Mouse (Mus musculus): Measurements from ENCODE around the gene Zfp46.
A peak's percentile ranks its signal among the peaks of the same experiment; 100 is the strongest.

Zfp46 gene

DNA sequence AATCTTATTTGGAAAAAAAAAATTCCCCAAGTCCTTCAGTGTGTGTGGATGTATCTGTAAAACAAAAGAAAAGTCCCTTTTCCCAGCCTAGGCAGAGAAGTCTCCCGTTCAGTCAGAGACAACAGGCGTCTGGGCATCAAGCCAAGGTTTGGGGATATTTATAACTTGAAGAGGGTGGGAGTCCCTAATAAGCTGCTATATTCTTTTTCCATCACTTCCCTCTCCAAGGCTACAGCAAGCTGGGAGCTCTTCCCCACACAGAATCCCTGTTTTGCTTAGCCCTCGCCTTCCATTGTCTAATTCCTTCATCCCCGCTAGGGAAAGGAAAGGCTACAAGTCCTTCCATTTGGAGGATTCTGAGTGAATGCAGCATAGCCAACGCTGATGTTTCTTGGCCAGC, at the start of gene Zfp46:
Zfp46 (plus strand) TSS at position 229 of the 400 bp plus-strand sequence.
- no peak for DNase-seq (ENCODE audit: low spot score in 2 of 2)

DNA sequence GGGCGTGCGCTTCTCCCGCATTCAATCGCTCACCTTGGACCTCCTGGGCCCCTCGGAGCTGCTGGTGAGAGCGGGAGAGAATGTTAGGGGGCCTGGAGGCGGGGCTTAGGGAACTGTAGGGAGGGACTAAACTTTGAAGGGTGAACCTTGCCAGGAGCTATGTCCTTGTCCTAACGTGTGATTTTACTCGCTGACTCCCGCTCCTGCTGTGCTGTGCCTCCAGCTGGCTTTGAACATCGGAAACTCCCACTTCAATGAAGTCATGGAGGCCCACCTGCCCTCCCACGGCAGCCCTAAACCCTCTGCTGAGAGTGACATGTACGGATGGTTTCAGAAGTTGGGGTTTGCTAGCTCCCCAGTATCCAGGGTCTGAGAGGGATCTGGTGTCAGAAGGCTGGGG, 45.8 kb upstream of the Zfp46 start:
- DNase-seq (ENCODE audit: low spot score in 2 of 2) = no peak

DNA sequence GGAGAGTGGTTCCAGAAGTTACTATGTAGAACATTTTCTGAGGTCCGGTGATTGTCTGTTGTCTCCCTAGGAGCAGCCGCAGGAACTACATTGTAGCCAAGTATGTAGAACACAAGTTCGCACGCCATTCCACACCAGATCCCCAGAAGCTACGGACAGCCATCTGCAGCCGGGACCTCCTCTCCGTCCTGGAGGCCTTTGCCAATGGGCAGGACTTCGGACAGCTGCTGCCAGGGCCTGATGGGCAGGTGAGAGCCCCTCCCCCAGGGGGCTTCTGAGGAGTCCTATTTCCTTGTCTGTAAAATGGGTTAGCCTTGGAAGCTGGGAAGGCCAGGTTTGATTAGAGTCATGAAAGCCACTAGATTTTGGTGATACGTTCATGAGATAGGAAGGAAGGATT, 45.4 kb upstream of the Zfp46 start:
- DNase-seq (ENCODE audit: low spot score in 2 of 2) = no peak

DNA sequence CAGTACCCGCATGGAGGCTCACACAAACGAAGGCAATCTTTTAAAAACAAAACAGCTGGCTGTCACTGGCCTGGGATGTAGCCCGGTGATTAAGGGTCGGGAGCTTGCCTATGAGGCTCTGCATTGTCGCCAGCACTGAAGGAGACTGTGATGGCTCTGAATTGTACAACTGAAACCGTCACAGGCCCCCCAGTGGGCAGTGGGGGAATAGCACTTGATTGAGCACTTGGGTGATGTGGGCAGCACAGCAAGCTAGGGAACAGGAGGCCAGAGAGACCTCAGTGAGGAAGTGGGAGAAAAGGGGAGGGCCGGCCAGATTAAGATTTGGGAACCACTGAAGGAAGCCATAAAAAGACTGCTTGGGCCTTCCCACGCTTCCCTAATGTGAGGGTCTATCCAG, 44.9 kb upstream of the Zfp46 start:
- DNase-seq (ENCODE audit: low spot score in 2 of 2) = peak; percentile 62 to 78

DNA sequence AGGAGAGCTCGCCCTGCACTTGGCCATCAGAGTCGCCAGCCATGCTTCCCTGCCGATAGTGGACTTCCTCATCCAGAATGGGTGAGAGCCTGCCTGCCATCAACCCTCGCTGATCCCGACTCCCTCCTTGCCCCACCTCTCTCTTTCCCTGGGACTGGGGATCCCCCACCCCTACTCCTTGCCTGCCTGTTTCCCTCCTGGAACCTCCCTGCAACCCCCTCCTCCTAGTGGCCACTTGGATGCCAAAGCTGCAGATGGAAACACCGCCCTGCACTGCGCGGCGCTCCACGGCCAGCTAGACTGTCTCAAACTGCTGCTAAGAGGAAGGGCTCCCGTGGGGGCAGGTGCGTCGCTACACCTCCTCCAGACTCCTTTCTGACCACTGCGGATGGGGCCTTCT, 44.4 kb upstream of the Zfp46 start:
- no peak for DNase-seq (ENCODE audit: low spot score in 2 of 2)

DNA sequence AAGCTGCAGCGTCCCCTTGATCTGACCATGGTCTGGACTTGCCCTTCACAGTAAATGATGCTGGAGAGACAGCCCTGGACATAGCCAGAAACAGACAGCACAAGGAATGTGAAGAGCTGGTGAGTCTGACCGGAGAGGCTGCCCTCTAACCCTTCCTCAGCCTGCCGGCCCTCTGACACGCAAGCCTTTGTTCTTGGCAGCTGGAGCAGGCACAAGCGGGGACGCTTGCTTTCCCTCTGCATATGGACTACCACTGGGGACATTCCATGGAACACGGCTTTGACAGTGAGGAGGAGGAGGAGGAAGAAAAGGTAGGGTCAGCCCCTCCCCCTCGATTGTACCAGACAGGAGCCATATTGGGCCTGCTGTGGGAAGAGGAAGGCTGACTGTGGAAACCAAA, 43.5 kb upstream of the Zfp46 start:
- no peak for DNase-seq (ENCODE audit: low spot score in 2 of 2)

DNA sequence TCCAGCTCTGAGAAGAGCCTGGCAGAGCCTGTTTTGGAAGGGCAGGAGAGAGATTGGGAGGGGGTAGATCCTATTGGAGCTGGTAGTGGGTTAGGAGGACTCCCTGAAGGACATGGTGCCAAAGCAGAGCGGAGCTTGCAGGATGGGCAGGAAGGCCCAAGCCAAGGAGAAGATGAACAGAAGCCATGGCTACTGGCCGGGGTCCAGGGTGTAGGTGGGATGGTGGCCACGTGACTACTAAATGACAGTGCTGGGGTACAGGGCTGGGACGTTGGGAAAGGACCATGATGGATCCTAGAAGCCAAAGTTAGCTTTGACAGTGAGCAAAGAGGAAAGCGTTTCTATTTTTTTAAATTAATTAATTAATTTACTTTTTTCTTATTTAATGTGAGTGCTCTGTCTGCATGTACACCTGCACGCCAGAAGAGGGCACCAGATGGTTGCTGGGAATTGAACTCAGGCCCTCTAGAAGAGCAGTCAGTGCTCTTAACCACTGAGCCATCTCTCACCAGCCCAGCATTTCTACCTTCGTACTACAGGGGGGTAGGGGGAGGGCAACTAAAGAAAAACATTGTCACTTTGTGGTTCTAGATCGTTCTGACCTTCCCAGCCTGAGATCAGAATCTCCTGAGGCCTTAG, 42.3 kb upstream of the Zfp46 start:
- no peak for DNase-seq (ENCODE audit: low spot score in 2 of 2)

DNA sequence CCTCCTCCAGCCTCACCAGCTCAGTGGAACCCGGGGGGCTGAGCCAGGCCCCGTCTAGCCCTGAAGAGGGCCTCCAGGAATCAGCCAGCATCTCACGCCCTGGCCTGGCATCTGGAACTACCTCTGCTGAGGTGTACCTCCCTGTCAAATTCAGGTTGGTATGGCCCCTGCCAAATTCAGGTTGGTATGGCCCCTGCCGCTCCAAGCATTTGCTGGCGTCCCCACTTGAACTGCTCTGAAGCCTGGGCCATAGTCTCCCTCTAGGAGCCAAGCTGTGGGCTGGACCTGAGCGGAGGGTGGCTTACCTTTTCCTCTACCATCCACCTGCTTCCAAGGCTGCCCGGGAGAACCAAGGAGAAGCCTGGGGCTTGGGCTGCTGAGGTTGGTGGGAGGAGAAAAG, 41.8 kb upstream of the Zfp46 start:
- DNase-seq (ENCODE audit: low spot score in 2 of 2) = no peak

DNA sequence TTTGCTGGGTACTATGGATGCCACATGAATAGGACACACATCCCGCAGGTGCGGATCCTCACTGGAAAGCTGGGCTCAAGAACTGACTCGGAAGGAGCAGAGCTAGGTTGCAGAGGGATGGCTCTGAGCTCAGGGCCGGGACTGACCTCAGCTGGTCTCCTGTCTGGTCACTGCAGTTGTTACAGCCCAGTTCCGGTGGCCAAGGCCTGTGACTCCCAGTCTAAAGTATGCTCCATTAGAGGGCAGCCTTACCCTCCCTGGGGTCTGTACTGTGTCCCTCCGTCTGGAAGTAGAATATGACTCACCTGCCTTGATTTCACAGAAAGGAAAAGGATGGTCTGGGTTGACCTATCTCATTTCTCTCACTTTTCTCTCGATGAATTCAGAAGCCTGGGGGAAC, 40.3 kb upstream of the Zfp46 start:
- DNase-seq (ENCODE audit: low spot score in 2 of 2) = no peak

DNA sequence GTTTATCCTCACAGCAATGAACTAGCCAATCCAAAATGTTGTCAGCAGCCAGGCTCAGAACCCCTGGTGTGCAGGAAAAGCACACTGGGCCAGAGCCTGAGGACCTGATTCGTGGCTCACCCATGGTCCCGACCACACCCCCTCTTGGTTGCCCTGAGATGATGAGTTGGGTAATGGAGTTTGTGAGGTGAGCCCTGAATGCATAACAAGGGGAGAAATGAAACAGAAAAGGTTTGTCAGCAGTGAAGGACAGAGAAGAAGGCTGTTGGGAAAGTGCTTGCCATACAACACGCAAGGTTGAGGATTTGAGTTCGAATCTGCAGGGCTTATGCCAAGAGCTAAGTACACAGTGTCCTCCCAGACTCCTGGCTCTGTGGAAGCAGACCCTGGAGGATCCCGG, 38.8 kb upstream of the Zfp46 start:
- no peak for DNase-seq (ENCODE audit: low spot score in 2 of 2)

DNA sequence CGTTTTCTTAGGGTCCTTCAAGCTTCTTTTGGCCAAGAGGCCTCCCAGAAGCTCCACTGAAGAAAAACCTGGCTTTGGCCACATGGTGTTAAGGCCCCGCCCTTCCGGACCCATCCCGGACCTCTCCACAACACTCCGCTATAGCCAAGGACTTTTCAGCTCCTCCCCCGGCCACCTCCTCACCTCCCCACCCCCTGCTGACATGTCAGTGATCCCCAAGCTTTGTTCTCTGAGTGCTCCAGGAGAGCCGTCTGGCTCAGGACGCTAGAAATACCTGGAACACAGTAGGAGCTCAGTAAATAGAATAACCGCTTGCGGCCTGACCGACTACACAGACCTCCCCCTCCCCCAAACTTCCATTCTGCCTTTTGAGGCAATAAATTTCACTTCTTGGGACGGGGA, 37.9 kb upstream of the Zfp46 start:
- DNase-seq (ENCODE audit: low spot score in 2 of 2) = no peak

DNA sequence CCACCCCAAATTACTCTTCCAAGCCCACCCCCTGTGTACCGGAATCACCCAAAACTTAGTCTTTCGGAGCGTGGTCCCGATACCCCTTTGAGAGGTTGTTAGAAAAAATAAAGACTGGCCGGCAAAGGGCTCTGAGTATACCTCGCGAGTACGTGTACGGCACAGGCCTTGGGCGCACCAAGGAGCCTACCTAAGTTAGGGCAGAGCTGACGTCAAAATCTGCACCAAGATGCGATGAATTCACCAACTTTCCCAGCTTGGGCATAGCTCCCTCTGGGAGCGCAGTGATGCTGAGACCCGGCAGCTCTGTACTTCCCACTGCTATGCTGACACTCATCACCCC, 37.1 kb upstream of the Zfp46 start:
- DNase-seq (ENCODE audit: low spot score in 2 of 2) = no peak

DNA sequence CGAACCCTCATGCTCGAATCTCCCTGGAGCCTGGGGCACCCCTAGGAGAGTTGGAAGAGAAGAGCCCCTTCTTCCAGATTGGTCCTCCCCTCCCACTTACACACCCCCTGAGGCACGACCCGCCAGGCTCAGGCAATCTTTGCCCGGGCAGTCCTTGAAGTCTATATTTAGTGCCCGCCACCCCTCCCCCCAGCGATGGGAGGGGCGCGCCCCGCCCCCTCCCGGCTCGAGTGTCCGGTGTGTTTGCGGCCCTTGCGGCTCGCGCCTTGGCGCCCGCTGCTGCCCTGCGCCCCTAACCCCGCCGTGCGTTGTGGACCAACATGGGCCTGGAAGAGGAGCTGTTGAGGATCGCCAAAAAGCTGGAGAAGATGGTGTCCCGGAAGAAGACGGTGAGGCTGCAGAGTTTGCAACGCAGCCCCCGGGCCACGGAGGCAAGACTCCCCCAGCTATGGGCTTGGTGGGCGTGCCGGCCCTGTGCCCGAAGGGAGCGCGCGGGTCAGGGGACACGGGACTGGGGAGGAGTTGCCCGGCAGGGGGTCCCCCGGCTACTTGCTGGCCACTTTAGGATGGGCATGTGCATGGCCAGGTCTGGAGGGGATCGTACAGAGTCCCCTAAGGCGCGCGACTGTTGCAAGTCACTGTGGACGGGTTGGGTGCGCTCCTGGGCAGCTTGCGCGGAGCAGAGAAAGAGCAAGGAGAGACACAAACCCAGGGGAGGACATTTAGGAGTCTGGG, 36.6 kb upstream of the Zfp46 start, which contains the start of gene Tcea3:
Tcea3 (plus strand) TSS at position 1 of the 735 bp plus-strand sequence.
- DNase-seq (ENCODE audit: low spot score in 2 of 2) = no peak

DNA sequence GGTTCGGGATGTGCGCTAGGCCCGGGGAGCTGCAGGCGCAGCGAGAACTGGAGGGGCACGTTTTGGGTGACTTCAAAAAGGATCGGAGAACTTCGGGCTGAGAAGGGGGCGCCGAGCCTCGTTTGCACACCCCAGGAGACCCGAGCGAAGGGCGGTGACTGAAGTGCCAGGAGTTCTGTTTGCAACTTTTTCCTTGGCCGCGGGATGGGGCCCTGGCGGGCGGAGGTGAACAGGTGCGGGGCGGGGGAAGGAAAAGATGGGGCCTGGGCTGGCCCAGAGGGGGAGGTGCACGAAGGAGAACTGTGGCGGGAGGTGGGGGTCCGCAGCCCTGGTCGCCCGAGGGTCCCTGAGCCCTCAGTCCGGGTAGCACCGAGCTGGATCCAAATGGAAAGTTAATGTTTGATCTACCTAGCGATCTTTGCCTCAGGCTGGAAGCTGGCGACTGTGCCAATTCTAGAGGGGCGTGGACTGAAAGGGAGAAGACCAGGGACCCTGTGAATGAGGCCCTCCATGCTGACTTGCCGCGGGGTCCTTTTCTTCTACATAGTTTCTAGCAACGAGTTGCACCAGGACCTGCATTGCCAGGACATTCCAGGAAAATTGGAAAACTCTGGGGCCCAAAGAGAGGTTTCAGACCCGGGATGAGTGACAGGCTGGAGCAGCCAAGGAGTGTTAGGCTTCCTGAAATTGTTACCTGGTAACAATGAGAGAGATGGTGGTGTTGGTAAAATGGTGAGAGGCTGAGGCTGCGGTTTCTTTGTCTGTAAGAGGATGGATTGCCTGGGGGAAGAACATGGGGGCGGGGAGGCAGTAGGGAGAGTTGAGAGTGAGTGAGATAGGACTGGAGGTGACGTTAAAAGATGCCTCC, 35.8 kb upstream of the Zfp46 start:
- no peak for DNase-seq (ENCODE audit: low spot score in 2 of 2)

DNA sequence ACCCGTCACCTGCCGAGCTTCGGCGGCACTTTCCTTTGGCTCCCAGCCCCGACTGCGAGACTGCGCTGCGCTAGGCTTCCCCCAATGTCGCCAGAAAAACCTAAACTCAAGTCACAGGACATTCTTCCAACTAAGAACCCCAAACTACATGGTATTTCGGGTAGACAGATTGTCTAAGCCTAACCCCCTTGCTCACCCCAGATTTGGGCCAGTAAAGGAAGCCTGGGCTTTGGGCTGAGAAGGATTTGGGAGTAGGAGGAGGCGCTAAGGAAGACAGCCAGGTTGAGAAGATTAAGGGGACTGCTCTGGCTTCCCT, 35.2 kb upstream of the Zfp46 start:
- no peak for DNase-seq (ENCODE audit: low spot score in 2 of 2)

DNA sequence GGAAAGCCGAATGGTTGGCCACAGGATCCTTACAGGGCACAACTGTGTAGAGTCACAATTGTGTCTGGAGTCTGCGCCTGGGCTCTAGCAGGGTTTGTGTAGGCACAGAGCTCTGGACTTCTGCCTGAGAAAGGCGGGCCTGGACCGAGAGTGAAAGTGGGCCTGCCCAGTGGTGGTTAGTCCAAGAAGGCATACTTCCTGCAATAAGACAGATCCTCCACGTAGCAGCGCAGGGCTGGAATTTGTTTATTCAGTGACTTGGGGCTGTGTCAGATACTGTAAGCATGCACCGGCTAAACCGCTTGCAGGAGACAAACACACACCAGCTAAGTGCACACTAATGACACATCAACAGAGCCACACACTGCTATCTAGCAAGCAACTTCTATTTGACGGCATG, 34.7 kb upstream of the Zfp46 start:
- no peak for DNase-seq (ENCODE audit: low spot score in 2 of 2)

DNA sequence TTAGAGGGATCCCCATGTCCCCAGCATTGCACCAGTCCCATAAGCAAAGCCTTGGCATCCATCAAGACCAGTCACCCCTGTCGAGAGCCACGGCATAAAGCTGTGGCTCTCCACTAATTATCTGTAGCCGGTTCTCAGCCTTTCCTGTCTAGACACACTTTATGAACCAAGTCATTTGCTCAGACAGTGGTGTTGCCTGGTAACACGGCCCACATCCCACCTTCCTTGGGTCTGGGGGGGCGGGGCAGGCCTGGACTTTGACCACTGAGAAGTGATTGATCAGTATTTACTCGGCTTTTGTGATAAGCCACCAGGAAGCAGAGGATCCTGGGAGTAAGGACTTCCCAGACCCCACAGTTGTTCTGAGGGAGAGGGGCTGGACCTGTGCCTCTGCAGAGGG, 28.6 kb upstream of the Zfp46 start:
- DNase-seq (ENCODE audit: low spot score in 2 of 2) = no peak

DNA sequence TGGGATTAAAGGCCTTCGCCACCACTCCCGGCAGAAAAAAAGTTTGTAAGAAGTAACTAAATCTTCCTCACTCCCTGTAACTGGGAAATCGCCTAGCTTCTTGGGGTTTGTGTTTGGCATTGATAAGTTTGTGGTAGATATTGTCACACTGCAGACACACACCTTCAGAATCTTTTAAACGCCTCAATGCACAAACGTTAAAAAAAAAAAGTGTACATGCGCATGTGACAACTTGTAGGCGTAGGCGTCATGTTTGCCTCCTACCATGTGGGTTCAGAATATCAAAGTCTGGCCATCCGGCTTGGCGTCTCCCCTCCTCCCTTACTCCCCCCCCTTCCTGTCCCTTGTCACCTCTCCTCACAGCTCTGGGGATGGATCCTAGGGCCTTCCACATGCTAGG, 27.8 kb upstream of the Zfp46 start:
- DNase-seq (ENCODE audit: low spot score in 2 of 2) = no peak

DNA sequence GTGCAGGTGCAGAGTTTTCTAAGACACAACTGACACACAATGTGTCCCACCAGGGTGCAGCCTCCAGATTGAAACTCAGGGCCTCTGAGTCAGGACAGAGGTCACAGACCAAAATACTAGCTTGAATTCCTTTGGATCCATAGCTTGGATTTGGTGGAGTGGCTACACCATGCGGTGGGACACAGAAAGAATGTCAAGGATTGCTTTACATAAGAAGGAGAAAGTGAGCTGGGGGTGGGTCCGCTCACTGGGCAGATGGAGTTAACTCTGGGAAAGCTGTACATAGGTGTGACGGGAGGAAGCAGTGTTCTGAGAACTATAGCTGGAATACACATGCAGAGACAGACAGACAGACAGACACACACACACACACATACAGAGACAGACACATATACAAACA, 24.6 kb upstream of the Zfp46 start:
- DNase-seq (ENCODE audit: low spot score in 2 of 2) = no peak

DNA sequence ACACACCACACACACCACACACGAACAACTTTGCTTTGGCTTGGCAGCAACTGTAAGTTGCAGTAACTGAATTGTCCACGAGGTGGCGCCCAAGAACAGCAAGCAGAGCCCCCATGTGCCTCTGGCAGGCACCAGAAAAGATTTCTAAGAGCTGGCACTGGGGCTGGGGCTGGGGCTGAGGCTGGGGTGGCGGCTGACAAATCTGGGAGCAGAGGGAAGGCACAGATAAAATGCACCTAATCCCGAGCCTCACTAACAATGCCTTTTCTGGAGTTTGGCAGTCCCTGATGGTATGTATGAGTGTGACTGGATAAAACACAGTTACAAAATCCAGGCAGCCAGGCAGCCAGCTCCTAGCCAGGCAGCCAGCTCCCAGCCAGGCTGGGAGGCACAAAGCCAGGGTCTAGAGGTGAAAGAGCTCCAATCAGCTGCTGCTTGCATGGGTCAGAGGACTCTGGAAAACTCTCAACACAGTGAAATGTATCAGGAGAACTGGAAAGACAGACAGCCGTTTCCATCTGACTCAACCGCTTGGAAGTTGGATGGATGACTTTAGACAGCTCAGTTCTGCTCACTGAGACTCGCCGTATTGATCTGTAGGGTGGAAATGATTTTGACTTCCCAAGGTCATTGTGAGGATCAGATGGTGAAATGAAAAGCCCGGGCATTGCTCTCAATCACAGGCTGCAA, 23.8 kb upstream of the Zfp46 start:
- DNase-seq (ENCODE audit: low spot score in 2 of 2) = peak; percentile 71 to 82

DNA sequence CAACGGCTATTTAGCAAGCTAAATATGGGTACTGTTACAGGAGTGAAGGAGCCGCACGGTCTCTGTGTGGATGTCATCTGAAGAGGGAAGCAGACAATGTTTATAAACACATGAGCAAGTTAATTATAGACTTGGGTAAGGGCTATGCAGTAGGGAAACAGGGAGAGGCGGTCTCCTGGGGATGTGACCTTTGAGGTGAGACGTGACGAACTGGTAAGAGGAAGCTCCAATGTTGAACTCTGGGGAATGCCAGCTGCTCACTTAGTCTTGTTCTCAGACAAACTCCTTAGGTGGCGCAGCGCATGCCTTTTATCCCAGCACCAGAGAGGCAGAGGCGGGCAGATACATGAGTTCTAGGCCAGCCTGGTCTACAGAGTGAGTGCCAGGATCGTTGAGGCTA, 22.6 kb upstream of the Zfp46 start:
- no peak for DNase-seq (ENCODE audit: low spot score in 2 of 2)

DNA sequence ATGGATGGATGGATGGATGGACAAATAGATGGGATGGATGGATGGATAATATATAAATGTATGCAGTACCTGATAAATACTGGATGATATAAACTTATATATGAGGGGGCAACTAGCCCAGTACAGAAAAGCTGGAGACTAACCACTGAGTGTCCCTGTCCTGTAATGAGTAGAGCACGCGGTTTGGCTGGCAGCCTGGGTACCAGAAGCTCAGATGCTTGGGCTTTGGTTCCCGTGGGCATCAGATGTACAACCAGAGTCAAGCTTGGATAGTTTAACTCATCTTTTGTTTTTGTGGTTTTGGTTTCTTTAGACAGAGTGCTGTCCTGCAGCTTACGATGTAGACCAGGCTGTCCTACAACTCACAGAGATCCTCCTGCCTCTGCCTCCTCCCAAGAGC, 20.9 kb upstream of the Zfp46 start:
- DNase-seq (ENCODE audit: low spot score in 2 of 2) = no peak
